Mouse (Mus musculus): ENCODE measurements around the gene Setd6.

Gene Setd6

GRCm38 (mm10) chr8:95709579-95709978 is 6.1 kb upstream of the Setd6 start:
- in situ Hi-C loops (cut with MboI, MseI): no loop called here

GRCm38 (mm10) chr8:95711029-95711428 is 4.7 kb upstream of the Setd6 start:
- in situ Hi-C loops (cut with MboI, MseI): no loop called here

- in situ Hi-C loops (cut with MboI, MseI): no loop called here
Measured at GRCm38 (mm10) chr8:95712395-95712794, 3.3 kb upstream of the Setd6 start.

GRCm38 (mm10) chr8:95713100-95714010 is 2.3 kb upstream of the Setd6 start:
- in situ Hi-C loops (cut with MboI, MseI): no loop called here

GRCm38 (mm10) chr8:95714367-95714766 is 1.3 kb upstream of the Setd6 start:
- in situ Hi-C loops (cut with MboI, MseI): no loop called here

GRCm38 (mm10) chr8:95714837-95715413 is 756 bp upstream of the Setd6 start:
- in situ Hi-C loops (cut with MboI, MseI): no loop called here

- in situ Hi-C loops (cut with MboI, MseI): no loop called here
Measured at GRCm38 (mm10) chr8:95716546-95717335, 1.1 kb downstream of the Setd6 start.

GRCm38 (mm10) chr8:95727625-95728024 is 11.9 kb downstream of the Setd6 start:
- in situ Hi-C loops (cut with MboI, MseI): no loop called here

- in situ Hi-C loops (cut with MboI, MseI): no loop called here
Measured at GRCm38 (mm10) chr8:95738596-95738995, 22.9 kb downstream of the Setd6 start.

GRCm38 (mm10) chr8:95741732-95742131 is 26.1 kb downstream of the Setd6 start:
- in situ Hi-C loops (cut with MboI, MseI): no loop called here

- in situ Hi-C loops (cut with MboI, MseI): no loop called here
Measured at GRCm38 (mm10) chr8:95748028-95748427, 32.3 kb downstream of the Setd6 start.

- in situ Hi-C loops (cut with MboI, MseI): loop anchor here (25.0 kb wide), 1 partner anchor 1740 kb away; the partner anchor contains the start of gene Amfr
Measured at GRCm38 (mm10) chr8:95751924-95752323, 36.2 kb downstream of the Setd6 start.

GRCm38 (mm10) chr8:95760323-95760722 is 44.6 kb downstream of the Setd6 start:
- in situ Hi-C loops (cut with MboI, MseI): loop anchor here (25.0 kb wide), 1 partner anchor 1748 kb away; the partner anchor contains the start of gene Amfr

- in situ Hi-C loops (cut with MboI, MseI): loop anchor here (25.0 kb wide), 1 partner anchor 1752 kb away; the partner anchor contains the start of gene Amfr
Measured at GRCm38 (mm10) chr8:95764133-95764532, 48.5 kb downstream of the Setd6 start.

Data from T-helper 1 cell (primary cell).